Mouse (Mus musculus): ENCODE measurements at regions not wholly inside any gene's neighbourhood (a gene's known extent, or its start where the extent isn't known, plus 50 kb on each side); places are given as distances from the start of the nearest gene placed in this dataset.

DNA sequence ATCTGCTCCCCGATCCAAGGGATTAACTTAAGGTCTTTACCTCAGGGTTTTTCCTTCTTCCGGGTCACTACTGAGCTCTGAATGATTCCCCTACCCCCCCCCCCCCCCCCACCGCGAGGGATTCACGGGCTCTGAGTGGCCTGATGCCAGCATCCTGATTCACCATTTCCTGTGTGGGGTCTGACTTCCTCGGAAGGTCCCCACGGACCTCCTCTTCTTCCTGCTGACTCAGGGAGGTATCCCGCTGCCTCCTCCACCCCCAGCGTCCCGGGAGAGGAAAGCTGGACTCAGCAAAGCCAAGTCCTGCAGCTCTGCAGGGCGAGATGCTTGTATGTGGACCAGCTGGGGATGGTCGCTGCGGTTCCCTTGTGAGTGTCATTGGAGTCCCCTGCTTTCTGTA, 110.5 kb upstream of the Zfp217 start:
- DNase-seq (ENCODE audit: low read depth, low spot score), result no peak
- Histone ChIP-seq H3K9me3 (ENCODE audit: control insufficient read depth, insufficient read depth, low read depth, low read length) (no peaks in the 10 kb centered on the region), H3K27ac (ENCODE audit: insufficient read depth, low read depth, low read length, poor library complexity, severe bottlenecking) (no peak overlapping the region), H3K36me3 (ENCODE audit: control insufficient read depth, insufficient read depth, low read length, poor library complexity, severe bottlenecking) (no peaks in the 10 kb centered on the region), H3K9ac (ENCODE audit: insufficient read depth, low read depth, low read length, poor library complexity, severe bottlenecking) (0 out of 2 replicates have a peak overlapping the region, but pooled peaks have one; percentile 35), H3K4me3 (ENCODE audit: insufficient read depth in 1 of 2, low read depth in 1 of 2, low read length in 2 of 2, poor library complexity in 1 of 2, severe bottlenecking in 1 of 2) (peak overlapping the region in 1 of 2 experiments; percentile 36; a peak in 2 of 4 replicates), H3K4me1 (ENCODE audit: control insufficient read depth in 2 of 2, insufficient read depth in 2 of 2, low read length in 2 of 2, poor library complexity in 1 of 2) (peaks cover 2 to 10% of the 10 kb centered on the region in 2 experiments; a peak in 2 of 4 replicates)
- in situ Hi-C loops (cut with MboI; ENCODE audit: low sequenced_read_pairs in 2 of 2, unreplicated experiment in 2 of 2), result no loop called here
- TF ChIP-seq HCFC1 (IDR thresholded peaks at IDR 0.05; ENCODE audit: borderline replicate concordance, insufficient read depth, low read length) (no peak), CHD2 (IDR thresholded peaks at IDR 0.05; ENCODE audit: low read depth, low read length) (no peak), ZC3H11A (IDR thresholded peaks at IDR 0.05; ENCODE audit: borderline replicate concordance, low read depth, low read length) (no peak)

DNA sequence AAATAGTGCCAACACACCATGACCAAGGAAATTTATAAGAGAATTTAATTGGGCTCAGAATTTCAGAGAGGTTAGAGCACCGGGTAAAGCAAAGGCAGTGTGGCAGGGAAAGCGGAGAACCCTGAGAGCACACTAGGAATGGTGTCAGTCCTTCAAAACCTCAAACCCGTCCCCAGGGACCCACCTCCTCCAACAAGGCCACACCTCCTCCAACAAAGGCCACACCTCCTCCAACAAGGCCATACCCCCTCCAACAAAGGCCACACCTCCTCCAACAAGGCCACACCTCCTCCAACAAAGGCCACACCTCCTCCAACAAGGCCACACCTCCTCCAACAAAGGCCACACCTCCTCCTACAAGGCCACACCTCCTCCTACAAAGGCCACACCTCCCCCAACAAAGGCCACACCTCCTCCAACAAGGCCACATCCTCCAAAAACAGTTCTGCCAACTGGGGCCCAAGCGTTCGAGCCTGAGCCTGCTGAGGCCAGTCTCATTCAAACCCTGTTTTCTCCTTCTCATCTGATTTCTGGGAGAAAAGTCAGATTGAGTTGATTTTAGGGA, 109.8 kb upstream of the Zfp217 start:
- DNase-seq (ENCODE audit: low read depth, low spot score), result peak; percentile 68
- in situ Hi-C loops (cut with MboI; ENCODE audit: low sequenced_read_pairs in 2 of 2, unreplicated experiment in 2 of 2), result no loop called here
- H3K27ac ChIP-seq (ENCODE audit: insufficient read depth, low read depth, low read length, poor library complexity, severe bottlenecking), result no peak overlapping the region
- H3K4me3 ChIP-seq (ENCODE audit: insufficient read depth in 1 of 2, low read depth in 1 of 2, low read length in 2 of 2, poor library complexity in 1 of 2, severe bottlenecking in 1 of 2), result peak overlapping the region in 1 of 2 experiments; percentile 36; a peak in 1 of 4 replicates
- no peak for TF ChIP-seq ZNF384 (IDR thresholded peaks at IDR 0.05; ENCODE audit: low read depth, low read length)
- TF ChIP-seq ZC3H11A (IDR thresholded peaks at IDR 0.05; ENCODE audit: borderline replicate concordance, low read depth, low read length), result no peak
- no peak for TF ChIP-seq CHD2 (IDR thresholded peaks at IDR 0.05; ENCODE audit: low read depth, low read length)
- no peak for TF ChIP-seq MAFK (IDR thresholded peaks at IDR 0.05; ENCODE audit: insufficient read depth, low read depth, low read length)
- H3K9ac ChIP-seq (ENCODE audit: insufficient read depth, low read depth, low read length, poor library complexity, severe bottlenecking), result no peak overlapping the region
- no peaks in the 10 kb centered on the region for H3K36me3 ChIP-seq (ENCODE audit: control insufficient read depth, insufficient read depth, low read length, poor library complexity, severe bottlenecking)
- peaks cover 2 to 14% of the 10 kb centered on the region in 2 experiments; a peak in 2 of 4 replicates for H3K4me1 ChIP-seq (ENCODE audit: control insufficient read depth in 2 of 2, insufficient read depth in 2 of 2, low read length in 2 of 2, poor library complexity in 1 of 2)
- H3K9me3 ChIP-seq (ENCODE audit: control insufficient read depth, insufficient read depth, low read depth, low read length), result no peaks in the 10 kb centered on the region

DNA sequence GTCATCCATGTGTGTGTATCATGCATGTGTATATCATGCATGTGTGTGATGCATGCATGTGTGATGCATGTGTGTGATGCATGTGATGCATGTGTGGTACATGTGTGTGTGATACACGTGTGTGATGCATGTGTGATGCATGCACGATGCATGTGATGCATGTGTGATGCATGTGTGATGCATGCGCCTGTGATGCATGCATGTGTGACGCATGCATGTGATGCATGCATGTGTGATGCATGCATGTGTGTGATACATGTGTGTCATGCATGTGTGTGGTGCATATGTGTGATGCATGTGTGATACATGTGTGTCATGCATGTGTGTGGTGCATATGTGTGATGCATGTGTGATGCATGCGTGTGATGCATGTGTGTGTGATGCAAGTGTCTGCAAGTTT, 108.1 kb upstream of the Zfp217 start:
- no peak overlapping the region for H3K4me3 ChIP-seq (ENCODE audit: insufficient read depth in 1 of 2, low read depth in 1 of 2, low read length in 2 of 2, poor library complexity in 1 of 2, severe bottlenecking in 1 of 2)
- H3K36me3 ChIP-seq (ENCODE audit: control insufficient read depth, insufficient read depth, low read length, poor library complexity, severe bottlenecking), result no peaks in the 10 kb centered on the region
- TF ChIP-seq ZNF384 (IDR thresholded peaks at IDR 0.05; ENCODE audit: low read depth, low read length) (no peak), ZC3H11A (IDR thresholded peaks at IDR 0.05; ENCODE audit: borderline replicate concordance, low read depth, low read length) (no peak), CHD2 (IDR thresholded peaks at IDR 0.05; ENCODE audit: low read depth, low read length) (no peak), MAFK (IDR thresholded peaks at IDR 0.05; ENCODE audit: insufficient read depth, low read depth, low read length) (no peak), HCFC1 (IDR thresholded peaks at IDR 0.05; ENCODE audit: borderline replicate concordance, insufficient read depth, low read length) (no peak)
- no peak overlapping the region for H3K9ac ChIP-seq (ENCODE audit: insufficient read depth, low read depth, low read length, poor library complexity, severe bottlenecking)
- no peaks in the 10 kb centered on the region for H3K9me3 ChIP-seq (ENCODE audit: control insufficient read depth, insufficient read depth, low read depth, low read length)
- no peak for DNase-seq (ENCODE audit: low read depth, low spot score)
- in situ Hi-C loops (cut with MboI; ENCODE audit: low sequenced_read_pairs in 2 of 2, unreplicated experiment in 2 of 2), result no loop called here
- H3K4me1 ChIP-seq (ENCODE audit: control insufficient read depth in 2 of 2, insufficient read depth in 2 of 2, low read length in 2 of 2, poor library complexity in 1 of 2), result peaks cover 8 to 17% of the 10 kb centered on the region in 2 experiments
- no peak overlapping the region for H3K27ac ChIP-seq (ENCODE audit: insufficient read depth, low read depth, low read length, poor library complexity, severe bottlenecking)

DNA sequence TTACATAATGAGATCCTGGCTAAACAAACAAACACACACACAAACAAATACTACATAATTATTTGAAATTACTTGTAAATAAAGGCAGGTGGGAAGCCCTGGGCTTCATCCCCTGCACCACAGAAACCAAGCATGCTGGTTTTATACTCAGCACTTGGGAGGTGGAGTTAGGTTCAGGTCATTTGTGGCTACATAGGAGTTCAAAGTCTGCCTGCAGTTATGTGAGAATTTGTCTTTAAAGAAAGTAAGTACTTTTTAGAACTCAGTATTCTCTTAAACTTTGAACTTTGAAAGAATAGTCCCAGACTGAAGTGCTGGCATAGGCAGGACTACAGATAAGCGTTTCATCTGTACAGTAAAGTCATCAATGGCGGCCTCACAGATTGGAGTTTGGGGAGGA, 107.6 kb upstream of the Zfp217 start:
- no peak overlapping the region for H3K27ac ChIP-seq (ENCODE audit: insufficient read depth, low read depth, low read length, poor library complexity, severe bottlenecking)
- H3K36me3 ChIP-seq (ENCODE audit: control insufficient read depth, insufficient read depth, low read length, poor library complexity, severe bottlenecking), result no peaks in the 10 kb centered on the region
- peaks cover 8 to 16% of the 10 kb centered on the region in 2 experiments for H3K4me1 ChIP-seq (ENCODE audit: control insufficient read depth in 2 of 2, insufficient read depth in 2 of 2, low read length in 2 of 2, poor library complexity in 1 of 2)
- no peak overlapping the region for H3K4me3 ChIP-seq (ENCODE audit: insufficient read depth in 1 of 2, low read depth in 1 of 2, low read length in 2 of 2, poor library complexity in 1 of 2, severe bottlenecking in 1 of 2)
- H3K9me3 ChIP-seq (ENCODE audit: control insufficient read depth, insufficient read depth, low read depth, low read length), result no peaks in the 10 kb centered on the region
- in situ Hi-C loops (cut with MboI; ENCODE audit: low sequenced_read_pairs in 2 of 2, unreplicated experiment in 2 of 2), result no loop called here
- TF ChIP-seq CHD2 (IDR thresholded peaks at IDR 0.05; ENCODE audit: low read depth, low read length) (no peak), ZC3H11A (IDR thresholded peaks at IDR 0.05; ENCODE audit: borderline replicate concordance, low read depth, low read length) (no peak), ZNF384 (IDR thresholded peaks at IDR 0.05; ENCODE audit: low read depth, low read length) (no peak), HCFC1 (IDR thresholded peaks at IDR 0.05; ENCODE audit: borderline replicate concordance, insufficient read depth, low read length) (no peak), MAFK (IDR thresholded peaks at IDR 0.05; ENCODE audit: insufficient read depth, low read depth, low read length) (no peak)
- no peak for DNase-seq (ENCODE audit: low read depth, low spot score)
- no peak overlapping the region for H3K9ac ChIP-seq (ENCODE audit: insufficient read depth, low read depth, low read length, poor library complexity, severe bottlenecking)
